Mouse (Mus musculus): ENCODE measurements around the gene Cops3. TPM values are rescaled to one million over a fixed set of nuclear protein-coding genes. Genes with fewer than 3 reads are reported as not detected.

Cops3 gene
- polyA plus RNA-seq, 1 experiment, result 48.1 TPM

DNA sequence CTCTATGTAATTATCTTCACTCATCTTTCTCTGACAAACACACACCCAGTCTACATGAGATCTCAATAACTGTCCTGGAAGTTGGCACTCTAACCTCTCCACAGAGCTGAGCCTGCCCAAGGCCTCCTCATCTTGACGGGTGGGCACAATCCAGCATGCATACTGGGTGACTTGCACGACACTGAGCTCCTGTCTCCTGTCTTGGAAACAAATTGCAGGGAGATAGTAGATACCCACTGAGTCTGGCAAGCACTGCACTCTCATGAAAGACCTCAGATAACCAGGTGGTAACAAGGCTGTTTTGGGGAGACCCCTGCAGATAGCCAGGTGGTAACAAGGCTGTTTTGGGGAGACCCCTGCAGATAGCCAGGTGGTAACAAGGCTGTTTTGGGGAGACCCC, 67.3 kb downstream of the Cops3 start:
- H3K4me3 ChIP-seq (ENCODE audit: insufficient read depth, low read length), result no peak overlapping the region
- H3K4me1 ChIP-seq (ENCODE audit: control insufficient read depth, insufficient read depth, low read length), result no peaks in the 10 kb centered on the region
- TF ChIP-seq CTCF (IDR thresholded peaks at IDR 0.05; ENCODE audit: extremely low read depth, insufficient read depth, low read length), result no peak
- no peak for TF ChIP-seq POLR2A (IDR thresholded peaks at IDR 0.05; ENCODE audit: extremely low read depth, insufficient read depth, low read length)
- no peak overlapping the region for H3K27ac ChIP-seq (ENCODE audit: insufficient read depth, low read length)

DNA sequence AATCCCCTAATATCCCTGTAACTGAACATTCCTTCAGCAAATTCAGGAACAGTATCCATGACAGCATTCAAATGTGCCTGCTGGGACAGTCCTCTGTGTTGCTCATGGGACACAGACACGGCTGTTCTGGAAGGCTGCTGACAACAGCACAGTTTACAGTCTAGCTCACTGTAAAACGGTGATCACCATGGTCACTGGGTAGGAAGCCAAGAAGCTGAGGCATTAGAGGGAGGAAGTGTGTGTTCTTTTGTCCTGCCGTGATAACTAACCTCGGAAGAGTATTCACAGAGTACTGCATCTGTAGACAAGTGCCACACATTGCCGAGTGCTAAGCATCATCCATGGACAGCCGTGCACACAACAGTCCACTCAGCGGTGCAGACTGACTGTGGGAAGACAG, 68.9 kb downstream of the Cops3 start:
- no peak overlapping the region for H3K4me3 ChIP-seq (ENCODE audit: insufficient read depth, low read length)
- no peak overlapping the region for H3K27ac ChIP-seq (ENCODE audit: insufficient read depth, low read length)
- no peaks in the 10 kb centered on the region for H3K4me1 ChIP-seq (ENCODE audit: control insufficient read depth, insufficient read depth, low read length)
- no peak for TF ChIP-seq CTCF (IDR thresholded peaks at IDR 0.05; ENCODE audit: extremely low read depth, insufficient read depth, low read length)
- no peak for TF ChIP-seq POLR2A (IDR thresholded peaks at IDR 0.05; ENCODE audit: extremely low read depth, insufficient read depth, low read length)

DNA sequence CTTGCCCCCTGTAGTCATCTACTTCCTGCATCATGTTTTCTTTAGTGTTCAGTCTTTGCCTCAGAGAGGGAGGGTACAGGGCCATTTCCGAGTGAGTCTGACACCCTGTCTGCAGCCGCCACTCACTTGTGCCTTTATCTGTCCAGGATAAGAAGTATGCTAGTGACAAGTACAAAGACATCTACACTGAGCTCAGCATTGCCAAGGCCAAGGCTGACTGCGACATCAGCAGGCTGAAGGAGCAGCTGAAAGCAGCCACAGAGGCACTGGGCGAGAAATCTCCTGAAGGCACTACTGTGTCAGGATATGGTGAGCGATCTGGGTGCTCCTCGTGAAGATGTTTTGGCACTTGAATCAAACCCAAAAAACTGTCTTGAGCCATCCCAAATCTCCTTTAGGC, 69.9 kb downstream of the Cops3 start:
- Histone ChIP-seq H3K4me1 (ENCODE audit: control insufficient read depth, insufficient read depth, low read length) (no peaks in the 10 kb centered on the region), H3K27ac (ENCODE audit: insufficient read depth, low read length) (no peak overlapping the region), H3K4me3 (ENCODE audit: insufficient read depth, low read length) (no peak overlapping the region)
- TF ChIP-seq POLR2A (IDR thresholded peaks at IDR 0.05; ENCODE audit: extremely low read depth, insufficient read depth, low read length) (no peak), CTCF (IDR thresholded peaks at IDR 0.05; ENCODE audit: extremely low read depth, insufficient read depth, low read length) (no peak)

DNA sequence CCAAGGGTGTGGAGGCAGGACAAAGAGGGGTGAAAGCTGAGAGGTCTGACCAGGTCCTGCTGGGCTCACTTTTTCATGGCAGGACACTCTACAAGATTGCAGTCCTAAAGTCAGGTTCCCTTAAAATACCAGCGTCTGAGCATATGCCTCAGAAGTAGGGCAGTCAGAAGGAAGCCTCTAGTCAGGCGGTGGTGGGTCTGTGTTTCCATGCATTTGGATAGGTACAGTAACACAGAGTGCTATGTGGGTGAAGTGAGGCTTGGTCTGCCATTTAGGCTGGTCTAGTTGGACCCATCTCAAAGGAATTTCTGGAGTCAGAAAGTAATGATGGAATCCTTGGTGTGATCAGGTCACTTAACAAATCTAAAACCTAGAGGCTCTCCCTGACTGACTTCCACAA, 70.3 kb downstream of the Cops3 start:
- no peak overlapping the region for H3K4me3 ChIP-seq (ENCODE audit: insufficient read depth, low read length)
- no peaks in the 10 kb centered on the region for H3K4me1 ChIP-seq (ENCODE audit: control insufficient read depth, insufficient read depth, low read length)
- no peak overlapping the region for H3K27ac ChIP-seq (ENCODE audit: insufficient read depth, low read length)
- TF ChIP-seq CTCF (IDR thresholded peaks at IDR 0.05; ENCODE audit: extremely low read depth, insufficient read depth, low read length) (no peak), POLR2A (IDR thresholded peaks at IDR 0.05; ENCODE audit: extremely low read depth, insufficient read depth, low read length) (no peak)

Other genes starting within 250 kb of the Cops3 start
- not detected in 2 replicates for gene Olfr223, start 246.5 kb downstream of the Cops3 start, polyA plus RNA-seq (2012; rRNA removed)
- 126 and 128 TPM in 2 replicates for gene Mprip, start 178.5 kb downstream of the Cops3 start, polyA plus RNA-seq (2012; rRNA removed)
- gene Pld6, start 52.2 kb downstream of the Cops3 start, polyA plus RNA-seq (2012; rRNA removed), result 1.9 and 2.0 TPM in 2 replicates
- 51.4 and 51.6 TPM in 2 replicates for gene Flcn, start 29.8 kb downstream of the Cops3 start, polyA plus RNA-seq (2012; rRNA removed)
- 72.5 and 73.2 TPM in 2 replicates for gene Nt5m, start 391 bp downstream of the Cops3 start, polyA plus RNA-seq (2012; rRNA removed)
- 42.7 and 44.2 TPM in 2 replicates for gene Med9, start 108.4 kb upstream of the Cops3 start, polyA plus RNA-seq (2012; rRNA removed)
- 3.7 and 7.9 TPM in 2 replicates for gene Rasd1, start 125.1 kb upstream of the Cops3 start, polyA plus RNA-seq (2012; rRNA removed)
- 7.1 TPM in 2 replicates for gene Pemt, start 206.7 kb upstream of the Cops3 start, polyA plus RNA-seq (2012; rRNA removed)